Comparison of ENCODE assay signal across 10 mouse cellular contexts in genomic region chr19:5108271-5108575, GRCm38 (mm10). TPM values are rescaled to one million over a fixed set of nuclear protein-coding genes. Genes with fewer than 3 reads are reported as not detected.
DNase-seq lines count a peak whose midpoint lies in the region; ATAC-seq lines count a peak whose summit lies in the region.
"Had no signal": no experiment of that assay in that cellular context is flagged by ENCODE, and none has a peak within 500 bp of the region (broad histone marks: within the 10 kb centered on the region; RNA-seq: fewer than 3 reads in every experiment).

No protein-coding gene starts in this region.

- no peak overlapping the region for H3K4me2 ChIP-seq in embryonic facial prominence, embryonic 11.5 days (ENCODE audit: low read depth, low read length)
- H3K4me2 ChIP-seq in kidney, embryonic 16.5 days (replicated peaks; ENCODE audit: low read depth, low read length): 0 out of 2 replicates have a peak overlapping the region, but pooled peaks have one; percentile 1
- H3K4me2 ChIP-seq in midbrain, embryonic 13.5 days (replicated peaks): no peak overlapping the region
- H3K4me2 ChIP-seq in forebrain, embryonic 14.5 days (ENCODE audit: low read length): no peak overlapping the region
- H3K4me2 ChIP-seq: neural tube, embryonic 12.5 days had no signal

- no peak overlapping the region for H3K9ac ChIP-seq in embryonic facial prominence, embryonic 11.5 days (replicated peaks; ENCODE audit: low read length)
- H3K9ac ChIP-seq in kidney, embryonic 16.5 days (replicated peaks; ENCODE audit: low read length): no peak overlapping the region
- peak overlapping the region; percentile 36; the same call in 1 of the 2 replicates for H3K9ac ChIP-seq in midbrain, embryonic 13.5 days (replicated peaks)
- no peak overlapping the region for H3K9ac ChIP-seq in forebrain, embryonic 14.5 days (ENCODE audit: low read length)
- H3K9ac ChIP-seq: neural tube, embryonic 12.5 days had no signal

- no peak for ATAC-seq in embryonic facial prominence, embryonic 11.5 days (replicated peaks; ENCODE audit: insufficient number of reproducible peaks, low FRiP score, low TSS enrichment, low read depth)
- ATAC-seq in kidney, embryonic 16.5 days (ENCODE audit: low FRiP score, low TSS enrichment): peak; percentile 43; the same call in 1 of the 2 replicates
- ATAC-seq in midbrain, embryonic 13.5 days: 0 out of 2 replicates have a peak, but pooled peaks have one; percentile 0
- ATAC-seq in forebrain, embryonic 14.5 days: no peak

- 27% methylated on average over 5 of the region's 5 CpGs for WGBS in embryonic facial prominence, embryonic 11.5 days
- WGBS in kidney, embryonic 16.5 days: 30% methylated on average over 5 of the region's 5 CpGs
- 26% methylated on average over 5 of the region's 5 CpGs for WGBS in midbrain, embryonic 13.5 days
- WGBS in forebrain, embryonic 14.5 days: 33% methylated on average over 5 of the region's 5 CpGs

- no peaks in the 10 kb centered on the region for H3K27me3 ChIP-seq in embryonic facial prominence, embryonic 11.5 days (ENCODE audit: control insufficient read depth, insufficient read depth, low read length)
- H3K27me3 ChIP-seq in kidney, embryonic 16.5 days (ENCODE audit: insufficient read depth, low read length): no peaks in the 10 kb centered on the region
- H3K27me3 ChIP-seq in midbrain, embryonic 13.5 days: no peaks in the 10 kb centered on the region
- H3K27me3 ChIP-seq in forebrain, embryonic 14.5 days (replicated peaks; ENCODE audit: control insufficient read depth, insufficient read depth, low read length): no peaks in the 10 kb centered on the region
- H3K27me3 ChIP-seq: neural tube, embryonic 12.5 days had no signal

- peak; percentile 30 to 58 for DNase-seq in layer of hippocampus, postnatal 10 days (ENCODE audit: low spot score in 2 of 2)
- no peak for DNase-seq in layer of hippocampus, adult 8-10 months (ENCODE audit: low spot score in 2 of 2)
- DNase-seq in embryonic facial prominence, embryonic 11.5 days (ENCODE audit: low spot score): peak; percentile 64
- DNase-seq in right cerebral cortex, postnatal 4 days: no peak
- no peak for DNase-seq in B cell, adult 2 months
- no peak for DNase-seq in forebrain, embryonic 14.5 days (ENCODE audit: low spot score)

- no peak overlapping the region for H3K4me3 ChIP-seq in embryonic facial prominence, embryonic 11.5 days (ENCODE audit: low read depth, low read length)
- no peak overlapping the region for H3K4me3 ChIP-seq in kidney, embryonic 16.5 days (ENCODE audit: low read length)
- 0 out of 2 replicates have a peak overlapping the region, but pooled peaks have one; percentile 4 for H3K4me3 ChIP-seq in midbrain, embryonic 13.5 days (replicated peaks)
- no peak overlapping the region for H3K4me3 ChIP-seq in forebrain, embryonic 14.5 days (ENCODE audit: low read depth, low read length)
- H3K4me3 ChIP-seq: neural tube, embryonic 12.5 days had no signal

- peaks cover 2% of the 10 kb centered on the region for H3K36me3 ChIP-seq in embryonic facial prominence, embryonic 11.5 days (replicated peaks; ENCODE audit: control insufficient read depth, insufficient read depth, low read depth, low read length)
- H3K36me3 ChIP-seq in kidney, embryonic 16.5 days (ENCODE audit: insufficient read depth, low read length): peaks cover 60% of the 10 kb centered on the region
- H3K36me3 ChIP-seq in midbrain, embryonic 13.5 days: peaks cover 76% of the 10 kb centered on the region
- peaks cover 73% of the 10 kb centered on the region for H3K36me3 ChIP-seq in forebrain, embryonic 14.5 days (ENCODE audit: control insufficient read depth, insufficient read depth, low read length)

- no peaks in the 10 kb centered on the region for H3K9me3 ChIP-seq in embryonic facial prominence, embryonic 11.5 days (replicated peaks; ENCODE audit: control insufficient read depth, low read length)
- H3K9me3 ChIP-seq in kidney, embryonic 16.5 days (ENCODE audit: low read length): no peaks in the 10 kb centered on the region
- H3K9me3 ChIP-seq in midbrain, embryonic 13.5 days: no peaks in the 10 kb centered on the region
- no peaks in the 10 kb centered on the region for H3K9me3 ChIP-seq in forebrain, embryonic 14.5 days (replicated peaks; ENCODE audit: control insufficient read depth, low read length)
- H3K9me3 ChIP-seq: neural tube, embryonic 12.5 days had no signal

- H3K4me1 ChIP-seq in embryonic facial prominence, embryonic 11.5 days (ENCODE audit: control insufficient read depth, insufficient read depth, low read length): peaks cover 6% of the 10 kb centered on the region; the same call in 1 of the 2 replicates
- H3K4me1 ChIP-seq in kidney, embryonic 16.5 days (ENCODE audit: insufficient read depth, low read length): peaks cover 28% of the 10 kb centered on the region
- peaks cover 26% of the 10 kb centered on the region for H3K4me1 ChIP-seq in midbrain, embryonic 13.5 days (replicated peaks)
- H3K4me1 ChIP-seq in forebrain, embryonic 14.5 days (ENCODE audit: control insufficient read depth, insufficient read depth, low read length): peaks cover 7% of the 10 kb centered on the region

- no peak overlapping the region for H3K27ac ChIP-seq in embryonic facial prominence, embryonic 11.5 days (replicated peaks; ENCODE audit: low read depth, low read length)
- peak overlapping the region; percentile 81 for H3K27ac ChIP-seq in kidney, embryonic 16.5 days (ENCODE audit: low read length)
- H3K27ac ChIP-seq in midbrain, embryonic 13.5 days: peak overlapping the region; percentile 25; the same call in 1 of the 2 replicates
- no peak overlapping the region for H3K27ac ChIP-seq in forebrain, embryonic 14.5 days (ENCODE audit: low read depth, low read length)
- H3K27ac ChIP-seq: neural tube, embryonic 12.5 days had no signal

RNA-seq across cellular contexts. Expression of gene Rab1b, which starts 1.4 kb away (rescaled TPM):
- 100 to 1,000 TPM; 163 to 166 TPM for total RNA-seq in layer of hippocampus, postnatal 10 days (2021)
- total RNA-seq in layer of hippocampus, adult 8-10 months (2022): 100 to 1,000 TPM; 154 to 165 (median 160) TPM
- polyA plus RNA-seq in embryonic facial prominence, embryonic 11.5 days (2014; fragmentation: Nextera tagmentation; extraction: Ambion mirVana): 214 and 235 TPM in 2 replicates
- polyA plus RNA-seq in kidney, embryonic 16.5 days (2015; fragmentation: Nextera tagmentation; extraction: Ambion mirVana): 306 and 315 TPM in 2 replicates
- polyA plus RNA-seq in midbrain, embryonic 13.5 days (2015; fragmentation: Nextera tagmentation; extraction: Ambion mirVana): 238 and 242 TPM in 2 replicates
- 247 and 250 TPM in 2 replicates for polyA plus RNA-seq in forebrain, embryonic 14.5 days (2014; fragmentation: Nextera tagmentation; extraction: Ambion mirVana)

RNA-seq across cellular contexts. Expression of gene Cnih2, which starts 9.9 kb away (rescaled TPM):
- 100 to 1,000 TPM; 743 to 783 TPM for total RNA-seq in layer of hippocampus, postnatal 10 days (2021)
- 100 to 1,000 TPM; 417 to 436 (median 422) TPM for total RNA-seq in layer of hippocampus, adult 8-10 months (2022)
- 48.9 and 54.0 TPM in 2 replicates for polyA plus RNA-seq in embryonic facial prominence, embryonic 11.5 days (2014; fragmentation: Nextera tagmentation; extraction: Ambion mirVana)
- polyA plus RNA-seq in kidney, embryonic 16.5 days (2015; fragmentation: Nextera tagmentation; extraction: Ambion mirVana): 10.8 and 14.0 TPM in 2 replicates
- 321 and 357 TPM in 2 replicates for polyA plus RNA-seq in midbrain, embryonic 13.5 days (2015; fragmentation: Nextera tagmentation; extraction: Ambion mirVana)
- 350 and 370 TPM in 2 replicates for polyA plus RNA-seq in forebrain, embryonic 14.5 days (2014; fragmentation: Nextera tagmentation; extraction: Ambion mirVana)

RNA-seq across cellular contexts. Expression of gene Klc2, which starts 10.1 kb away (rescaled TPM):
- 100 to 1,000 TPM; 170 to 176 TPM for total RNA-seq in layer of hippocampus, postnatal 10 days (2021)
- 100 to 1,000 TPM; 215 to 240 (median 227) TPM for total RNA-seq in layer of hippocampus, adult 8-10 months (2022)
- polyA plus RNA-seq in embryonic facial prominence, embryonic 11.5 days (2014; fragmentation: Nextera tagmentation; extraction: Ambion mirVana): 18.9 and 19.8 TPM in 2 replicates
- polyA plus RNA-seq in kidney, embryonic 16.5 days (2015; fragmentation: Nextera tagmentation; extraction: Ambion mirVana): 25.1 and 27.4 TPM in 2 replicates
- polyA plus RNA-seq in midbrain, embryonic 13.5 days (2015; fragmentation: Nextera tagmentation; extraction: Ambion mirVana): 63.1 and 69.0 TPM in 2 replicates
- 26.2 and 41.1 TPM in 2 replicates for polyA plus RNA-seq in forebrain, embryonic 14.5 days (2014; fragmentation: Nextera tagmentation; extraction: Ambion mirVana)

RNA-seq across cellular contexts. Expression of gene Yif1a, which starts 19.9 kb away (rescaled TPM):
- total RNA-seq in layer of hippocampus, postnatal 10 days (2021): 10 to 100 TPM; 24.7 to 29.9 TPM
- 10 to 100 TPM; 21.4 to 29.8 (median 25.9) TPM for total RNA-seq in layer of hippocampus, adult 8-10 months (2022)
- polyA plus RNA-seq in embryonic facial prominence, embryonic 11.5 days (2014; fragmentation: Nextera tagmentation; extraction: Ambion mirVana): 62.8 and 75.8 TPM in 2 replicates
- polyA plus RNA-seq in kidney, embryonic 16.5 days (2015; fragmentation: Nextera tagmentation; extraction: Ambion mirVana): 122 and 127 TPM in 2 replicates
- 57.1 and 59.0 TPM in 2 replicates for polyA plus RNA-seq in midbrain, embryonic 13.5 days (2015; fragmentation: Nextera tagmentation; extraction: Ambion mirVana)
- 71.6 and 95.5 TPM in 2 replicates for polyA plus RNA-seq in forebrain, embryonic 14.5 days (2014; fragmentation: Nextera tagmentation; extraction: Ambion mirVana)

RNA-seq across cellular contexts. Expression of gene Tmem151a, which starts 22.9 kb away (rescaled TPM):
- total RNA-seq in layer of hippocampus, postnatal 10 days (2021): 10 to 100 TPM; 96.6 to 98.0 TPM
- 100 to 1,000 TPM; 104 to 117 (median 106) TPM for total RNA-seq in layer of hippocampus, adult 8-10 months (2022)
- polyA plus RNA-seq in embryonic facial prominence, embryonic 11.5 days (2014; fragmentation: Nextera tagmentation; extraction: Ambion mirVana): 1.8 and 2.1 TPM in 2 replicates
- 1.6 and 1.8 TPM in 2 replicates for polyA plus RNA-seq in kidney, embryonic 16.5 days (2015; fragmentation: Nextera tagmentation; extraction: Ambion mirVana)
- 3.7 and 4.4 TPM in 2 replicates for polyA plus RNA-seq in midbrain, embryonic 13.5 days (2015; fragmentation: Nextera tagmentation; extraction: Ambion mirVana)
- polyA plus RNA-seq in forebrain, embryonic 14.5 days (2014; fragmentation: Nextera tagmentation; extraction: Ambion mirVana): 5.4 and 7.5 TPM in 2 replicates
- total RNA-seq: hematopoietic stem cell, adult 5-6 weeks had no signal

Comparison
In these comparisons a context has a peak if more than half of its experiments do, and no peak if none do; other contexts are left out.
1. DNase-seq: peak in layer of hippocampus, postnatal 10 days (2 of 2) and embryonic facial prominence, embryonic 11.5 days (single experiment); none in layer of hippocampus, adult 8-10 months (0 of 2), right cerebral cortex, postnatal 4 days (single experiment), B cell, adult 2 months (0 of 2) and forebrain, embryonic 14.5 days (single experiment).
2. ATAC-seq: peak in kidney, embryonic 16.5 days (single experiment) and midbrain, embryonic 13.5 days (single experiment); none in embryonic facial prominence, embryonic 11.5 days (single experiment) and forebrain, embryonic 14.5 days (single experiment).
3. H3K27ac ChIP-seq: peak in kidney, embryonic 16.5 days (single experiment) and midbrain, embryonic 13.5 days (single experiment); none in embryonic facial prominence, embryonic 11.5 days (single experiment) and forebrain, embryonic 14.5 days (single experiment).